Mouse (Mus musculus) hindbrain, embryonic 16.5 days (tissue): ENCODE measurements around the gene Dyrk4. TPM values are rescaled to one million over a fixed set of nuclear protein-coding genes. Genes with fewer than 3 reads are reported as not detected.

Experiments
- ATAC-seq: fragments of 200-750 bp; cut with Nextera tagmentation; 2 replicates; pipeline ENCODE4 v1.8.0; 2017; ENCODE audit warnings: moderate TSS enrichment, moderate library complexity
- H3K27ac ChIP-seq: fragments of 300-500 bp; sonication (generic); 2 replicates; pipeline ENCODE4 v1.5.1; 2014; ENCODE audit warnings: low read depth, mild to moderate bottlenecking, control low read depth, low read length, moderate library complexity
- H3K27me3 ChIP-seq: fragments of 300-500 bp; sonication (generic); replicated peaks from 2 replicates; pipeline ENCODE4 v1.6.1; 2014; ENCODE audit warnings: low read length; ENCODE audit not compliant: control insufficient read depth, insufficient read depth
- H3K36me3 ChIP-seq: fragments of 300-500 bp; sonication (generic); 2 replicates; pipeline ENCODE4 v1.6.1; 2014; ENCODE audit warnings: mild to moderate bottlenecking, low read length, moderate library complexity, mixed read lengths; ENCODE audit not compliant: control insufficient read depth, insufficient read depth
- H3K4me1 ChIP-seq: fragments of 300-500 bp; sonication (generic); 2 replicates; pipeline ENCODE4 v1.6.1; 2014; ENCODE audit warnings: low read depth, low read length; ENCODE audit not compliant: control insufficient read depth, insufficient read depth
- H3K4me2 ChIP-seq: fragments of 300-500 bp; sonication (generic); 2 replicates; pipeline ENCODE4 v1.6.1; 2014; ENCODE audit warnings: mild to moderate bottlenecking, low read length, control low read depth, moderate library complexity
- H3K4me3 ChIP-seq: fragments of 300-500 bp; sonication (generic); 2 replicates; pipeline ENCODE4 v1.5.1; 2014; ENCODE audit warnings: mild to moderate bottlenecking, low read length, control low read depth, moderate library complexity
- H3K9ac ChIP-seq: fragments of 300-500 bp; sonication (generic); 2 replicates; pipeline ENCODE4 v1.6.1; 2014; ENCODE audit warnings: low read depth, mild to moderate bottlenecking, control low read depth, low read length, moderate library complexity
- H3K9me3 ChIP-seq: fragments of 300-500 bp; sonication (generic); 2 replicates; pipeline ENCODE4 v1.6.1; 2014; ENCODE audit warnings: mild to moderate bottlenecking, low read length, moderate library complexity; ENCODE audit not compliant: control insufficient read depth
- WGBS: fragments of 180-500 bp; shearing (Covaris S2); extraction: QIAGEN DNeasy Blood & Tissue Kit; methylation state at CpG from one replicate; pipeline ENCODE4 v1.1.7; 2014; 5-methylcytosine and 5-hydroxymethylcytosine counted together
- polyA plus RNA-seq: library from polyadenylated mRNA; unstranded; fragments of >200 nt; fragmentation: Nextera tagmentation; extraction: Ambion mirVana; gene quantifications from 2 replicates; pipeline ENCODE4 v1.2.1, GENCODE M21; 2015

Gene Dyrk4
- polyA plus RNA-seq, result 0.14 TPM in 1 of 2 replicates, not detected in the other

DNA sequence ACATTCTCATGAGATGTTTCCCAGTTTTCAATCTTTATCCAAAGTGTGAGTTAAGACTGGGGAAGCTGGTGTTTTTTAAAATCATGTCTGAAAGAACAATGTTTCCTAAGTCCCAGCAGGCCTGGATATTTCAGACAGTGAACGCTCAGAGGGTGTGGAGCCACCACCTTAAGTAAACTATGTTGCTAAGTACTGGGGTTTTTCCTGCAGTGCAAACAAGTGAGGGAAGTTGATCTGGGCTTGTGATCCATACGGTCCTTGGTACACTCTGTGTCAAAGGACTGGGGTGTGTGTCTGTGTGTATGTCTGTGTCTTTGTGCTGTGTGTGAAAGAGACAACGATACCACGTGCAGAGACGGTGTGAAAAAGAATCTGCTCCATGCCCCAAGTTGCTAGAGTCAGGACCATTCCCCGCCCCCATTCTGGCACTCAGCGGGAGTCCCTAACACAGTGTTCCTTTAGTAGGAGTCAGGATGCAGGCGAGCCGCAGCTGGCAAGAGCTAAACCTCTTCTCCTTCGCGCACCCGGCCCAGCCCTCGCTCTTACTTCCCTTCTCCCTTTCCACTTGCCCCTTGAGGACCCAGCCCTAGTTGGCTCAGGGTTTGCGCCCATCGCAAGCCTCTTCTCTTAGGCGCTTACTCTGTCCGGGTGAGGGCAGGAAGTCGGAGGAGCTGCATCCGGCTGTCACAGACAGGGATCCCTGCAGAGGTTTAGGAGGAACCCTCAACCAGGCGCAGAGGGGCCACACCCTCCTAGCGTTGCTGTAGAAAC, at the start of gene Dyrk4:
Gene Dyrk4 (minus strand): TSS at position 729 of the 771 bp plus-strand sequence.
- Histone ChIP-seq H3K36me3 (no peaks in the 10 kb centered on the region), H3K27ac (no peak within 1 kb of the TSS), H3K4me1 (no peaks in the 10 kb centered on the region), H3K4me3 (peak within 1 kb of the TSS; percentile 11), H3K9ac (no peak within 1 kb of the TSS), H3K27me3 (no peaks in the 10 kb centered on the region), H3K4me2 (peak within 1 kb of the TSS; percentile 45), H3K9me3 (no peaks in the 10 kb centered on the region)
- peak; percentile 24; the same call in 1 of the 2 replicates for ATAC-seq
- 7% methylated on average over 21 of the region's 21 CpGs for WGBS

DNA sequence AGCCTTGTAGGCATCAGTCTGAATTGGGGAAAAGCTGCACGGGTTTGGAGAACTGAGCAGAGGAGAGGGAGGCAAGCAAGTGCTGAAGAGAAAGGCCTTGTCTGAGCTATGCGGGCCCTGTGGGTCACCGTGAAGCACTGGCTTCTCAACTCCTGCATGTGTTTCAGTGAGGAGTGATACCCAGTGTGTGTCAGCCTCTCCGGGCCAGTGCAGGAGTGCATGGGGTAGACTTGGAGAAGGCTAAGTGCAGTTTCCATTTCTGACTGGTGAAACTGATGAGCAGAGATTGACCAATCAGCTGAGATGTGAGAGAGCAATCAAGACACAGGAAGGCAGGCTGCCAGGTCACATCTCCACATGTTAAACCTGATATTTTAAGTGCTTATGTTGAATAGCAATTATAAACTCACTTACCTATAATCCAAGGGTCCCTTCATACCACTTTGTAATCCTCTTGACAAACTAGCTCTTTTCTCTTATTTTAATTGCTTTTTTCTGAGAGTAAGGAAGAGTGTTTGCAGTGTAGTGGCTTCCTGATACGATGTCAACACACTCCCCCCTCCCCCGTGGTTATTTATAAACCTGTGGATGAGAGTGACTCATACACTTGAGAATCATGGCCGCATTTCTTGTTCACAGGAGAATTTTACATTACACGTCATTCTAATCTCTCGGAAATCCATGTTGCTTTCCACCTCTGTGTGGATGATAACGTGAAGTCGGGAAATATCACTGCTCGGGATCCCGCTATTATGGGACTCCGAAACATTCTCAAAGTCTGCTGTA, 44.8 kb upstream of the Dyrk4 start:
- no peak for ATAC-seq
- Histone ChIP-seq H3K9ac (no peak overlapping the region), H3K4me3 (no peak overlapping the region), H3K9me3 (no peaks in the 10 kb centered on the region), H3K27ac (no peak overlapping the region), H3K27me3 (no peaks in the 10 kb centered on the region), H3K36me3 (peaks cover 18% of the 10 kb centered on the region), H3K4me2 (no peak overlapping the region), H3K4me1 (no peaks in the 10 kb centered on the region)
- 92% methylated on average over 14 of the region's 14 CpGs for WGBS

DNA sequence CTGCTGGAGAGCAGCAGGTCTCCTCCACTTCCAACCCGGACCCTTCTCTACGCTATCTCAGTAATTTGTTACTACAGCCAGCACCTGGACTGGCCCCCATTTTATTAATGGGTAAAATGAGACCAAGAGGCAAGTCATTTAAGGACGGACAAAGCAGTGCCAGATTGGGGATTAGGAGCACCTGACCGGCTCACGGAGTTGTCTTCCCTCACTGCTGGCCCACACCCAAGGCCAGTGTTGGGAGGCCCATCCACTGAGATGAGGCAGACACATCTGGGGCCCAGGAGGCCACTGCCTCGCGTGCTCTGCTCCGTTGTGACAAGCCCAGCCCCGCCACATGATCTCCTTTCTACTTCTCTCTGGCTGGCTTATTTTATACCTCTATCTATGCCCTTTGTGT, 41.8 kb upstream of the Dyrk4 start:
- Histone ChIP-seq H3K9ac (no peak overlapping the region), H3K36me3 (peaks cover 13% of the 10 kb centered on the region), H3K4me1 (no peaks in the 10 kb centered on the region), H3K27me3 (no peaks in the 10 kb centered on the region), H3K4me3 (no peak overlapping the region), H3K4me2 (no peak overlapping the region), H3K27ac (no peak overlapping the region), H3K9me3 (no peaks in the 10 kb centered on the region)
- WGBS, result 91% methylated on average over 9 of the region's 9 CpGs
- ATAC-seq, result no peak

DNA sequence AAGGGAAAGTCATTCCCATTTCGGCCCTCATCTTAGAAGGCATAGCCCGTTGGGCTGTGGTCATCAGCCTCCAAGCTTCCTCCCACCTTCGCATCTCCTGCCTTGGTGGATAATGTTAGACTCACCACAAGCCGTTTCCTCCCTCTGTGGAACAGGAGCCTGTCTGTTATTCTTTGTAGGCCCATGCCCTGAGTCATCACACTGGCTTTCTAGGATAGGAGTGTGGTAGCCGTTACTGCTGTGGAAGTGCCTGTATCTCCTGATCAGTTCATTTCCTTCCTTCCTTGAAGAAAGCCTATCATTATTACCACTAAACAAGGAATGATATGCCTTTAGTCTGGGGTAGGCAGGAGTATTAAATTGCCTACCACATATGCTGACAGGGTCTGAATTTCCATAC, 41.1 kb upstream of the Dyrk4 start:
- Histone ChIP-seq H3K27me3 (no peaks in the 10 kb centered on the region), H3K36me3 (peaks cover 13% of the 10 kb centered on the region), H3K4me3 (no peak overlapping the region), H3K27ac (no peak overlapping the region), H3K9ac (no peak overlapping the region), H3K4me2 (no peak overlapping the region), H3K9me3 (no peaks in the 10 kb centered on the region), H3K4me1 (no peaks in the 10 kb centered on the region)
- 87% methylated on average over 5 of the region's 5 CpGs for WGBS
- no peak for ATAC-seq

DNA sequence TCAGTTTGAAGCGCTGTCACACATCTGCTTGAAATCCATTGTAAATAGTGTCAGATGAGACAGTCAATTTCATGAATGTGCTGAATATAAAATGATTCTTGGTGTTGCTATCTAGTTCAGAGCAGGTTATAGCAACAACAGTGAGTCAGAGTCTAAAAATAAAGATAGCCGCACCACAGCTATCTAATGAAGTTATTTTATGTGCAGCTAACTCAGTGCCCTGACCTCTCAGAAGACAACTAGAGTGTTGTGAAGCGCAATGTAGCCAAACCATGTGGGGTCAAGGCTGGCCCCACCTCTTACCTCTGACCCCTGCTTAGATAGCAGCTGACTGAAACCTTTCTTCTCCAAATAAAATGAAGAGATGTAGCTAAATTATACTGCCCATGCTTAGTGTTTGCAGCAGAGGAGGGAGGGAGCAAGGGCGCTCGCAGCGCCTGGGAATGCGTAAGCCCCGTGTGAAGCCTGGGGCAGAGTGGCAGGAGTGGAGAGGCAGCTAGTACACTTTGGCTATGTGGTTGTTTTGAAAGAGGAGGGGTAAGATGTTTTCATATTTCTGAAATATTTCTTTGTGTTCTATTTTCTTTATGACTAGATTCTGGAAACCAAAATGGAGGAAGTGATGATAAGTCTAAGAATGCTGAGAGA, 39.9 kb upstream of the Dyrk4 start:
- ATAC-seq, result no peak
- Histone ChIP-seq H3K36me3 (peaks cover 16% of the 10 kb centered on the region), H3K9me3 (no peaks in the 10 kb centered on the region), H3K4me1 (no peaks in the 10 kb centered on the region), H3K9ac (no peak overlapping the region), H3K27ac (no peak overlapping the region), H3K27me3 (no peaks in the 10 kb centered on the region), H3K4me2 (no peak overlapping the region), H3K4me3 (no peak overlapping the region)
- whole genome bisulfite sequencing, result 87% methylated on average over 8 of the region's 8 CpGs

DNA sequence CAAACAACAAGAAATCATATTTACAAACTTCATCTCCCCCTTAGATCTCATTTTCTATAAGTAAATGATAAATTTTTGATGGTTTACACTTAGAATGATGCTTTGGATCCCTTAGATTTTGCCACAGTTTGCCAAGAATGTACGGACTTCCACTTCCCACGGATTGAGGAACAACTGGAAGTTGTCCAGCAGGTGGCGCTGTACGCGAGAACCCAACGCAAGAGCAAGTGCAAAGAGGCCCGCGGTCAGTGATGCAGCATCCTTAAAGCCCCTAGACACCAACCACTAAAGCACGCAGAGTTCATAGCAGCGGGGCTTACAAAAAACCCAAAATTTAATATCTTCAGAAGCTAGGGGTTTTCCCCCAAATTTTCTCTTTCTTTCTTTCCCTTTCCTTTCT, 34.1 kb upstream of the Dyrk4 start:
- H3K4me1 ChIP-seq, result no peaks in the 10 kb centered on the region
- H3K27ac ChIP-seq, result no peak overlapping the region
- ATAC-seq, result peak; percentile 56; the same call in 1 of the 2 replicates
- H3K9ac ChIP-seq, result no peak overlapping the region
- H3K9me3 ChIP-seq, result no peaks in the 10 kb centered on the region
- 11% methylated on average over 10 of the region's 10 CpGs for WGBS
- H3K27me3 ChIP-seq, result no peaks in the 10 kb centered on the region
- no peak overlapping the region for H3K4me3 ChIP-seq
- peaks cover 21% of the 10 kb centered on the region for H3K36me3 ChIP-seq
- no peak overlapping the region for H3K4me2 ChIP-seq

DNA sequence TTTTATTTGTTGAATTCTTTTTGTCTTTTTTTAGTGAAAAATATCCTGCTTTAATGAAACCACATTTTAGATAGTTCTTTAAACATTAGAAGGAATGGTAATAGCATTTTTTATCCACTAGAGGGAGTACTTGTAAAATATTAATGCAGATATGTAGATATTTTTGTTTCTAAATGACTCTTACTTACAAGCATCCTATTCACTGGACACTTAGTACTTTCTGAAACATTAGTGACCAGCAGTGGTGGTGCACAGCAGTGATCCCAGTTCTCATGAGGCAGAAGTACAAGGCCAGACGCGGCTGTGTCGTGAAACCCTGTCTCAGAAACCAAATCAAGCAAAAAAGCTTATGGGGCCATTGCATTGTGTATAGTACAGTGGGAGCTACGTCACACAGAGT, 26.7 kb upstream of the Dyrk4 start:
- ATAC-seq, result no peak
- no peaks in the 10 kb centered on the region for H3K27me3 ChIP-seq
- 92% methylated on average over 4 of the region's 4 CpGs for WGBS

DNA sequence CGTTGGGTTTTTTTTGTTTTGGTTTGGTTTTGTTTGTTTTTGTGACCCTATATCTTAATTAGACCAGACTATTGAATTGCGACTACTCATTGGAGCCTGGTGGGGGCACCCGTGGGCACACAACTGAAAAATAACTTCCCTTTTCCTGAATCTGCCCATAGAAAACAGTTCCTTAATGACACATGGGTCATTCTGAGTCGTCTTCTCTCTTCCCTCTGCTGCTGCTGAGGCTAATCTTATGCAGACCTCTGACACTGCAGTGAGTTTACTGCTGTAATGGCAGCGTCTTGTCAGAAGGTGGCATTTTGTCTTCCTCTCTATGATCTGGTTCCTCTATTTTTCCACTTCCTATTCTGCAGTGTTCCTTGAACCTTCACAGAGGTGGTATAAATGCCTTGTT, 18.8 kb upstream of the Dyrk4 start:
- Histone ChIP-seq H3K9ac (peak overlapping the region; percentile 71; the same call in 1 of the 2 replicates), H3K27me3 (no peaks in the 10 kb centered on the region), H3K36me3 (peaks cover 13% of the 10 kb centered on the region), H3K4me3 (peak overlapping the region; percentile 83), H3K9me3 (no peaks in the 10 kb centered on the region), H3K4me2 (peak overlapping the region; percentile 71), H3K4me1 (peaks cover 15% of the 10 kb centered on the region), H3K27ac (no peak overlapping the region)
- 4% methylated on average over 5 of the region's 5 CpGs for whole genome bisulfite sequencing
- no peak; the same call in 1 of the 2 replicates for ATAC-seq

More for the DNA sequence above, 26.7 kb upstream of the Dyrk4 start:
- no peak overlapping the region for H3K4me3 ChIP-seq
- no peak overlapping the region for H3K27ac ChIP-seq
- no peak overlapping the region for H3K4me2 ChIP-seq
- no peaks in the 10 kb centered on the region for H3K9me3 ChIP-seq
- no peaks in the 10 kb centered on the region for H3K4me1 ChIP-seq
- peaks cover 24% of the 10 kb centered on the region for H3K36me3 ChIP-seq
- H3K9ac ChIP-seq, result no peak overlapping the region
